Mouse (Mus musculus) C2C12 (cell line): ENCODE data around the gene Plxna2. TPM values are rescaled to one million over a fixed set of nuclear protein-coding genes. Genes with fewer than 3 reads are reported as not detected.

Experiments used
- H3K27me3 ChIP-seq: one replicate; pipeline ENCODE4 v1.6.1; 2011; ENCODE audit not compliant: control insufficient read depth, insufficient read depth, insufficient read length
- H3K36me3 ChIP-seq: one replicate; pipeline ENCODE4 v1.6.1; 2011; ENCODE audit not compliant: control insufficient read depth, insufficient read depth
- H3K4me3 ChIP-seq: one replicate; pipeline ENCODE4 v1.5.1; 2011; ENCODE audit warnings: mild to moderate bottlenecking, control low read depth; ENCODE audit not compliant: poor library complexity, insufficient read depth, severe bottlenecking
- H3K79me2 ChIP-seq: one replicate; pipeline ENCODE4 v1.6.1; 2011; ENCODE audit not compliant: control insufficient read depth, insufficient read depth
- H3K79me3 ChIP-seq: one replicate; pipeline ENCODE4 v1.6.1; 2011; ENCODE audit warnings: low read depth, control low read depth
- H3ac ChIP-seq: one replicate; pipeline ENCODE3; 2011; ENCODE audit warnings: low read depth; ENCODE audit not compliant: control insufficient read depth, insufficient read length
- CEBPB ChIP-seq: IDR thresholded peaks from one replicate; pipeline ENCODE4 v1.6.1; 2011; ENCODE audit warnings: low read depth, mild to moderate bottlenecking, control low read depth, moderate library complexity
- CTCF ChIP-seq: IDR thresholded peaks from one replicate; pipeline ENCODE4 v1.5.1; 2011; ENCODE audit not compliant: control insufficient read depth, insufficient read depth, insufficient read length
- FOSL1 ChIP-seq: IDR thresholded peaks from one replicate; pipeline ENCODE4 v1.8.0; 2011; ENCODE audit warnings: mild to moderate bottlenecking, low read length; ENCODE audit not compliant: poor library complexity, insufficient read depth, severe bottlenecking
- MAX ChIP-seq: IDR thresholded peaks from one replicate; pipeline ENCODE4 v1.6.1; 2011; ENCODE audit warnings: mild to moderate bottlenecking, control low read depth
- MYOD1 ChIP-seq: IDR thresholded peaks from one replicate; pipeline ENCODE4 v1.6.1; 2011; ENCODE audit warnings: low read depth; ENCODE audit not compliant: control insufficient read depth, insufficient read length
- MYOG ChIP-seq: IDR thresholded peaks from one replicate; pipeline ENCODE4 v1.6.1; 2011; ENCODE audit not compliant: control insufficient read depth, insufficient read length; ENCODE audit errors: extremely low read depth
- USF1 ChIP-seq: IDR thresholded peaks from one replicate; pipeline ENCODE4 v1.6.1; 2011; ENCODE audit warnings: low read depth, mild to moderate bottlenecking, control low read depth, moderate library complexity
- polyA plus RNA-seq: library from polyadenylated mRNA; unstranded; fragments of >200 nt; fragmentation: generic; extraction: Trizol; gene quantifications from one replicate; pipeline ENCODE4 v1.2.1, GENCODE M21; 2012; ENCODE audit warnings: missing spikeins

Gene Plxna2
- polyA plus RNA-seq, 1 experiment = 4.2 TPM

GRCm38 (mm10) chr1:194809600-194809999, 191.6 kb downstream of the Plxna2 start:
- H3K79me3 ChIP-seq = no peaks in the 10 kb centered on the region
- peaks cover 17% of the 10 kb centered on the region for H3K36me3 ChIP-seq
- H3K27me3 ChIP-seq = no peaks in the 10 kb centered on the region
- H3K79me2 ChIP-seq = no peaks in the 10 kb centered on the region
- no peak overlapping the region for H3K4me3 ChIP-seq
- no peak overlapping the region for H3ac ChIP-seq
- TF ChIP-seq FOSL1 = no peak
- TF ChIP-seq CTCF = no peak
- TF ChIP-seq CEBPB = no peak
- no peak for TF ChIP-seq MYOG
- TF ChIP-seq MAX = no peak
- no peak for TF ChIP-seq USF1
- no peak for TF ChIP-seq MYOD1

- Histone ChIP-seq H3ac (no peak overlapping the region), H3K79me2 (no peaks in the 10 kb centered on the region), H3K27me3 (no peaks in the 10 kb centered on the region), H3K79me3 (no peaks in the 10 kb centered on the region), H3K4me3 (no peak overlapping the region), H3K36me3 (no peaks in the 10 kb centered on the region)
- TF ChIP-seq MYOD1 (no peak), MAX (no peak), FOSL1 (no peak), USF1 (no peak), CEBPB (no peak), CTCF (no peak), MYOG (no peak)
These were observed 196.2 kb downstream of the Plxna2 start for GRCm38 (mm10) chr1:194814187-194814586.

- H3ac ChIP-seq = no peak overlapping the region
- TF ChIP-seq MAX (no peak), FOSL1 (no peak), CEBPB (no peak), MYOD1 (no peak), USF1 (no peak)
These were observed 197.5 kb downstream of the Plxna2 start for GRCm38 (mm10) chr1:194815547-194815946.

DNA sequence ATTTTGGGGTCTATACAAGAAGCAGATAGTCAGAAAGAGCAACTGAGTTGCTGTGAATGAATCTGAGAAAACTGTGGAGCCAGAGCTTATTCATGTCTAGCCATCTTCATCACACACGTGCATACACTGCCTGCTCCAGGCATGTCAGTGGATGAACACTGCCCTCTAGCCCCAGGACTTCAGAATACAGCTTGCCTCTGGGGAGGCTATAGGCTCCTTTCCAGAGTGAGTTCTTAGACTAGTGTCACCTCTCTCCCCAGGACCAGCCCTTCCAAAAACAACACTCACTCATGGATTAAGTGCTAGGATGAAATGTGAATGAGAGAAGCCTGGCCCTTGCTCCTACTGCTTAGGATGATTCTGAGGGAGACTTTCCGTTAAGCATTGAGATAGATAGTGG, 198.9 kb downstream of the Plxna2 start:
- TF ChIP-seq MAX (peak; percentile 80), CEBPB (no peak), CTCF (peak; percentile 71)
- H3K27me3 ChIP-seq = no peaks in the 10 kb centered on the region
- H3K79me3 ChIP-seq = no peaks in the 10 kb centered on the region
- H3K79me2 ChIP-seq = no peaks in the 10 kb centered on the region
- no peak overlapping the region for H3K4me3 ChIP-seq
- H3K36me3 ChIP-seq = no peaks in the 10 kb centered on the region
- H3ac ChIP-seq = no peak overlapping the region

More at GRCm38 (mm10) chr1:194815547-194815946, 197.5 kb downstream of the Plxna2 start:
- Histone ChIP-seq H3K36me3 (no peaks in the 10 kb centered on the region), H3K27me3 (no peaks in the 10 kb centered on the region), H3K79me2 (no peaks in the 10 kb centered on the region), H3K79me3 (no peaks in the 10 kb centered on the region), H3K4me3 (no peak overlapping the region)

GRCm38 (mm10) chr1:194820953-194821352, 202.9 kb downstream of the Plxna2 start:
- no peak overlapping the region for H3ac ChIP-seq
- no peaks in the 10 kb centered on the region for H3K79me3 ChIP-seq
- H3K27me3 ChIP-seq = no peaks in the 10 kb centered on the region
- H3K79me2 ChIP-seq = no peaks in the 10 kb centered on the region
- H3K4me3 ChIP-seq = no peak overlapping the region
- H3K36me3 ChIP-seq = no peaks in the 10 kb centered on the region
- TF ChIP-seq MYOD1 = no peak

- Histone ChIP-seq H3K4me3 (no peak overlapping the region), H3K36me3 (no peaks in the 10 kb centered on the region), H3K27me3 (no peaks in the 10 kb centered on the region), H3ac (no peak overlapping the region), H3K79me3 (no peaks in the 10 kb centered on the region), H3K79me2 (no peaks in the 10 kb centered on the region)
- TF ChIP-seq FOSL1 = no peak
- TF ChIP-seq MYOD1 = no peak
- no peak for TF ChIP-seq USF1
- no peak for TF ChIP-seq CEBPB
- TF ChIP-seq MYOG = no peak
- no peak for TF ChIP-seq CTCF
- TF ChIP-seq MAX = no peak
These were observed 203.7 kb downstream of the Plxna2 start for GRCm38 (mm10) chr1:194821721-194822120.
